Mouse (Mus musculus): ENCODE measurements around the gene Cdk5rap3. TPM values are rescaled to one million over a fixed set of nuclear protein-coding genes. Genes with fewer than 3 reads are reported as not detected.
A peak's percentile ranks its signal among the peaks of the same experiment; 100 is the strongest.

Gene Cdk5rap3
- total and polyA plus RNA-seq, 2 experiments from 2014 or later = 43.6 to 85.1 TPM

DNA sequence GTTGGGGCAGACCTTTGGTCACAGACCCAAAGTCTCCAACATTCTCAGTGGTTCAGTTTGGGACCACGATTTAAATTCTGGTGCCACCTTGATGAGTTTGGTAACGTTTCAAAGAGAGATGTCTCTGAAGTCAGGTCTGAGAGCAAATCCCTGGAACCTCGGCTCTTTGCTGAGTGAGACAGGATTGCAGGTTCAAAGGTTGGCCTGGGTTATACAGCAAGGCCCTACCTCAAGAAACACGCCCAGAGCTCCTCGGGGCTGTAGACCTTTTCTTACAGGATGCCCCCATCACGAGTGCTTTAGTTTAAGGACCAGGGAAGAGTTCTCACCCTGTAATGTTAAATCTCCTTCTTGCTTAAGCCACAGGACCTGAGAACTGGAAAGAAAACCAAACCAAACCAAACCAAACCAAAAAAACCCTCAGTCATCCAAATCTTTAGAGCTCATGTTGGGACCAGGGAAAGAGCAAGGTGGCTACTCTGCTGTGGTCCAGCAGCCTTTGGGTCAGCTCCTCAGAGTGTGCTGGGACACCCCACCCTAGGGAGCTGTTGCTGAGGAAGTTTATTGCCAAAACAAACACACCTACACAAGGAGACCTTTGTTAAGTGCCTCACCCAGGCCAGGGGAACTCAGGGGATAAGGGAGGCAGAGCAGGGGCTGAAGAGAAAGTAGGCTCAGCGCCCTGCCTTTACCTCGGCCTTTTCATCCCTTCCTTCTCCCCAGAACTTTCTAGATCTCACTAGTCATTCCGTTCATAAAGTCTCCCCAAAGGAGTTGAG is 19.8 kb upstream of the Cdk5rap3 start:
- no peak overlapping the region for H3K27ac ChIP-seq (ENCODE audit: low read depth, low read length)
- no peak overlapping the region for H3K4me3 ChIP-seq (ENCODE audit: low read depth, low read length)
- 85% methylated on average over 9 of the region's 9 CpGs for WGBS
- H3K4me2 ChIP-seq (ENCODE audit: low read depth, low read length, poor library complexity, severe bottlenecking) = no peak overlapping the region
- H3K9me3 ChIP-seq (ENCODE audit: low read length) = no peaks in the 10 kb centered on the region
- no peak overlapping the region for H3K9ac ChIP-seq (replicated peaks; ENCODE audit: low read length, poor library complexity, severe bottlenecking)
- TF ChIP-seq CTCF (IDR thresholded peaks at IDR 0.05) = no peak
- H3K36me3 ChIP-seq (ENCODE audit: insufficient read depth, low read length) = peaks cover 11% of the 10 kb centered on the region
- no peak for DNase-seq (ENCODE audit: low spot score)
- H3K4me1 ChIP-seq (ENCODE audit: insufficient read depth, low read length) = no peaks in the 10 kb centered on the region
- no peak for ATAC-seq (ENCODE audit: low FRiP score)
- H3K27me3 ChIP-seq (ENCODE audit: insufficient read depth, low read length) = no peaks in the 10 kb centered on the region

DNA sequence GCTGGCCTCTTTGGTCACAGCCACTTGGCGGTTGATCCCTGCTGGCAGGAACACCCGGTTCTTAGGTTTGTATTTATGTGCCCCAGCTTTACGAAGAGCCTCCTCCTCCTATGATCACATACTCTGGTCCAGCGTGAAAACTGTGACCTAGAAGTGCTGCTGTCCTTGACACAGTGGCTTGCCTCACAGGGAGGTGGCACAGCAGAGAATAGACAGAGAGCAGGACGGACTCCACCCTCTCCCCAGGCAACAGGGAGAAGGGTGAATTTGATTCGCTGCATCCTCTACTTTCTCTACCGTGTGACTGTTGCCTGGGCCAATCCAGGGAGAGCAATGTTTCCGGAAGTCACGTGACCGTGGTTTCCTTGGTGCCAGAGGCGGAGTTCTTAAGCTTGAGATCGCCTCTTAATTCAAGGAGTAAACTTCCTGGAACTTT is 18.6 kb upstream of the Cdk5rap3 start:
- DNase-seq (ENCODE audit: low spot score) = peak; percentile 73
- Histone ChIP-seq H3K36me3 (ENCODE audit: insufficient read depth, low read length) (peaks cover 4% of the 10 kb centered on the region), H3K4me2 (ENCODE audit: low read depth, low read length, poor library complexity, severe bottlenecking) (peak overlapping the region; percentile 20; the same call in 1 of the 2 replicates), H3K9ac (replicated peaks; ENCODE audit: low read length, poor library complexity, severe bottlenecking) (no peak overlapping the region), H3K27ac (ENCODE audit: low read depth, low read length) (no peak overlapping the region), H3K4me1 (ENCODE audit: insufficient read depth, low read length) (no peaks in the 10 kb centered on the region), H3K27me3 (ENCODE audit: insufficient read depth, low read length) (no peaks in the 10 kb centered on the region), H3K9me3 (ENCODE audit: low read length) (no peaks in the 10 kb centered on the region), H3K4me3 (ENCODE audit: low read depth, low read length) (no peak overlapping the region)
- WGBS = 23% methylated on average over 12 of the region's 12 CpGs
- no peak; the same call in 1 of the 2 replicates for ATAC-seq (ENCODE audit: low FRiP score)
- no peak for TF ChIP-seq CTCF (IDR thresholded peaks at IDR 0.05)

DNA sequence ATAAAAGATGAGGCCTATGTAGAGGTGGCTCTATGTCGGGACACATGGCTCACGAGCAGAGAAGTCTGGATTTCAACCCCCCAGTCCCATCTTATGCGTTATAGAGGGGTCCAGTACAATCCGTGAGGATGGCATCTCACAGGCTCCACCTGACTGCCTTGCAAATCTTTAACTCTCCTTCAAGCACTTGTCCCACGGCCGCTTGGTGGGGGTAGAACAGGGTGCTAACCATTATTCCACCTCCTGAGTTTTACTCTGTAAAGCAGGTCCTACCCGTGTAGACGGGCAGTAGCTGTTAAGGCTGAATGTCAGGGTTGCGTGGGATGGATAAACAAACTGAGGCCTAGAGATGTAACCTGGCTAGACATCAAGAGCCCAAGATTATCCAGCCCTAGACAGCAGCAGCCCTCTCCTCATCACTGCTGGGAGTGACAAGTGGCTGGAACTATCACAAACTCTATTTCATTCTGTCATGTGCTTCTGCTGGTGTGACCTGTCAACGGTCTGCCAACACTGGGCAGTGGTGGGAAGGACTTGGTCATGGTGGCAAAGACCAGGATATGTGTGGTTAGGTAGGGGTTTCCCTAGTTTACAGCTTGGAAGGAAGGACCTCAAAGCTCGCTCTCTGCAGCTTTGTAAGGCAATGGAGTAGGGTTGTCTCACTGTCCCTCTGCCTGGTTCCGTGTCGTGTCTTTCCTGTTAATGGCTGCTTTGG is 17.4 kb upstream of the Cdk5rap3 start:
- DNase-seq (ENCODE audit: low spot score) (no peak), ATAC-seq (ENCODE audit: low FRiP score) (no peak)
- H3K4me2 ChIP-seq (ENCODE audit: low read depth, low read length, poor library complexity, severe bottlenecking) = no peak overlapping the region
- H3K36me3 ChIP-seq (ENCODE audit: insufficient read depth, low read length) = no peaks in the 10 kb centered on the region
- no peak overlapping the region for H3K27ac ChIP-seq (ENCODE audit: low read depth, low read length)
- H3K4me3 ChIP-seq (ENCODE audit: low read depth, low read length) = no peak overlapping the region
- no peak for TF ChIP-seq CTCF (IDR thresholded peaks at IDR 0.05)
- no peak overlapping the region for H3K9ac ChIP-seq (replicated peaks; ENCODE audit: low read length, poor library complexity, severe bottlenecking)
- H3K9me3 ChIP-seq (ENCODE audit: low read length) = no peaks in the 10 kb centered on the region
- H3K4me1 ChIP-seq (ENCODE audit: insufficient read depth, low read length) = no peaks in the 10 kb centered on the region
- 88% methylated on average over 13 of the region's 13 CpGs for WGBS
- 0 out of 2 replicates have a peak, but pooled peaks cover 7% of the 10 kb centered on the region for H3K27me3 ChIP-seq (ENCODE audit: insufficient read depth, low read length)

DNA sequence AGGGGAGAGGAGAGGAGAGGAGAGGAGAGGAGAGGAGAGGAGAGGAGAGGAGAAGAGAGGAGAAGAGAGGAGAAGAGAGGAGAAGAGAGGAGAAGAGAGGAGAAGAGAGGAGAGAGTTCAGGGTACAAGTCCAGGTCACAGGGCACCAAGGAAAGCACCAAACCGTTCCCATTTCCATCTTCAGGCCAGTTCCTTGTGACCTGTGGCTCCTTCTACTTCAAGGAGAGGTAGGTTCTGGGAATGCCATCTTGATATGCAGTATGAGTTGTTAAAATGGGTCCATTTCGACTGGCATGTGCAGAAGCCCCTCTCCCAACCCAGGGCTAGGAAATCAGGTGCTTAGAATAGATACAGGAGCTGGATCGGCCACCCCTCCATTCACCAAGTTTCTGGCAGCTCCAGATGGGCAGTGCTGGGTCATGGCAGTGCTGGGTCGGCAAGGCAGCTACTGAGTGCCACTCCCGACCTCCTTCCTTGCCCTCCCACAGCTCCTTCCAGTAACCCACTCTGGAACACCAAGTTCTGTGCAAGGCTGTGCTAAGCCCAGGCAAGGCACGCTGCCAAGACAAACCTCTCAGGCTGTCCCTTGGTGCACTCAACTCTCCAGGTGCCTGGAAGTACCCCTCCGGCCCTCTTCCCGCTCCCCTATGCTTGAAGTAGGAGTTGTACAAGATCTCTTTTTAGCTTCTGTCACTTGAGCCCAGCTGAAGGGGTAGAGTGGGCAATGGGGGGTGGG is 15.2 kb upstream of the Cdk5rap3 start:
- no peak overlapping the region for H3K4me2 ChIP-seq (ENCODE audit: low read depth, low read length, poor library complexity, severe bottlenecking)
- 0 out of 2 replicates have a peak, but pooled peaks cover 9% of the 10 kb centered on the region for H3K27me3 ChIP-seq (ENCODE audit: insufficient read depth, low read length)
- H3K4me3 ChIP-seq (ENCODE audit: low read depth, low read length) = no peak overlapping the region
- no peaks in the 10 kb centered on the region for H3K9me3 ChIP-seq (ENCODE audit: low read length)
- no peak for DNase-seq (ENCODE audit: low spot score)
- H3K9ac ChIP-seq (replicated peaks; ENCODE audit: low read length, poor library complexity, severe bottlenecking) = no peak overlapping the region
- no peak for TF ChIP-seq CTCF (IDR thresholded peaks at IDR 0.05)
- 65% methylated on average over 8 of the region's 8 CpGs for WGBS
- ATAC-seq (ENCODE audit: low FRiP score) = no peak
- H3K4me1 ChIP-seq (ENCODE audit: insufficient read depth, low read length) = no peaks in the 10 kb centered on the region
- no peaks in the 10 kb centered on the region for H3K36me3 ChIP-seq (ENCODE audit: insufficient read depth, low read length)
- H3K27ac ChIP-seq (ENCODE audit: low read depth, low read length) = no peak overlapping the region

DNA sequence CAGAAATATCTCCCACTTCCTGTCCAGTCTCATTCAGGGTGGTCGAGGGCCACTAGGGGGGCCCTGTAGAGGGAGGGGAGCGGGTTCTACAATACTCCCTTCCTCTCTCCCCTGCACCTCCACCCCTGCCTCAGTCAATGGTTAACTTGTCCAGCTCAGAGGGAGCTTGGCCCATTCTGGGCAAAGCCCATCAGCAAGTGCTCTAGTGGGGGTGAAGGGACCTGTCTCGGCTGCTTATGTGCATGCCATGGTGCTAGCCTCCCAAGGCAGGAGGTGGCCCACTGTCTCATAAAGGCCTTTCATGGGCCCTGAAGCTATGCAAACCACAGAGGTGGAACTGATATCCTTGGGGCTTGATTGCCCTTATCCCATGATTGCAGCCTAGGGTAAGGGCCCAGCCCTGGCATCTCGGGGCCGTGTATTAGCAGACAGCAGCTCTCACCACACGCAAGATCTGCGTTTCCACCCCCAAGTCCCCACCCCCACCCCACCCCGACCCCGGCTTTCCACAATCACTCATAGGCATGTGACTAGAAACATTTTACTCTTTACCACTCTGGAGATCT is 13.6 kb upstream of the Cdk5rap3 start:
- no peak overlapping the region for H3K4me3 ChIP-seq (ENCODE audit: low read depth, low read length)
- H3K4me1 ChIP-seq (ENCODE audit: insufficient read depth, low read length) = no peaks in the 10 kb centered on the region
- 0 out of 2 replicates have a peak, but pooled peaks cover 9% of the 10 kb centered on the region for H3K27me3 ChIP-seq (ENCODE audit: insufficient read depth, low read length)
- DNase-seq (ENCODE audit: low spot score) (no peak), ATAC-seq (ENCODE audit: low FRiP score) (no peak)
- H3K27ac ChIP-seq (ENCODE audit: low read depth, low read length) = no peak overlapping the region
- no peak overlapping the region for H3K9ac ChIP-seq (replicated peaks; ENCODE audit: low read length, poor library complexity, severe bottlenecking)
- no peaks in the 10 kb centered on the region for H3K9me3 ChIP-seq (ENCODE audit: low read length)
- no peak overlapping the region for H3K4me2 ChIP-seq (ENCODE audit: low read depth, low read length, poor library complexity, severe bottlenecking)
- TF ChIP-seq CTCF (IDR thresholded peaks at IDR 0.05) = no peak
- no peaks in the 10 kb centered on the region for H3K36me3 ChIP-seq (ENCODE audit: insufficient read depth, low read length)
- WGBS = 74% methylated on average over 9 of the region's 9 CpGs
